Mouse (Mus musculus) brown adipose tissue, adult 24 weeks (tissue): Measurements from ENCODE around the gene Mis12. TPM values are rescaled to one million over a fixed set of nuclear protein-coding genes. Genes with fewer than 3 reads are reported as not detected.
A peak's percentile ranks its signal among the peaks of the same experiment; 100 is the strongest.

ENCODE experiments used
- H3K27ac ChIP-seq: fragments of 200-500 bp; replicated peaks from 2 replicates; pipeline ENCODE4 v1.5.1; 2012; ENCODE audit warnings: low read depth, mild to moderate bottlenecking, low read length
- H3K4me1 ChIP-seq: fragments of 200-500 bp; 2 replicates; pipeline ENCODE4 v1.6.1; 2012; ENCODE audit warnings: low read length, mixed read lengths; ENCODE audit not compliant: control insufficient read depth, insufficient read depth, insufficient read length
- H3K4me3 ChIP-seq: fragments of 200-500 bp; 2 replicates; pipeline ENCODE4 v1.5.1; 2012; ENCODE audit warnings: low read depth, mild to moderate bottlenecking, low read length, moderate library complexity; ENCODE audit not compliant: insufficient read depth
- polyA plus RNA-seq: library from polyadenylated mRNA; stranded (reverse); fragments of >200 nt; gene quantifications from 2 replicates; pipeline ENCODE4 v1.2.4, GENCODE M21; 2012; ENCODE audit not compliant: missing spikeins, insufficient read depth, insufficient read length

Mis12 gene
- polyA plus RNA-seq, 1 experiment: 6.8 TPM

DNA sequence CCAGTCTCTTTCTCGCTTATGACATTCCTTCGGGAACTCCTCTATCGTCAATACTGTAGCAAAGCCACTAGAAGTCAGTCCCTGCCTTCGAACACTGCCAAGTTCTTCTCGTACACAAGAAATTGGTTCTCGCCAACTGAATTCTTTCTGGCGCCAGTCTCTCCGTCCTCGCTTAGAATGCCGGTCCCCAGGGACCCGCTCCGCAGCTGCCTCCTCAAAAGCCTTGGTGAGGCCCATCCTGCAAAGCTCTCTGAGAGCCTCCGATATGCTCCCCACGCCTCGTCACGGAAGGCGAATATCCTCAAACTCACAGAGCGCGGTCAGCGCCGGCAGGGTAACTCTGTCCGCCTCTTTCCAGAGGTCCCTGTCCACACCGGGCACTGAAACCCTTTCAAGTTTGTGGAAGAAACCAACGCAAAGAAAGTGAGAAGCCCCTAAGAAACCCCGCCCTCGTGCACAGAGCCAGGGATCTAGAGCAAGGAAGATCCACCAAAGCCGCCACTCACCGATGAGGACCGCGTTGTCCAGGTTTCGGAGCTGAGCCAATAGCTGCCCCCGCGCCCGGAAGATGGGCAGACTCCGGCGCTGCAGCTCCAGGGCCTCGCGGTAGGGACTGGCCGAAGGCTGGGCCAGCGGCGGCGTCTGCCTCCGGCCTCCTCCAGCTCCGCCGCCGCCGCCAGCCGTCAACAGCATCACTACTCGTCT, 15.6 kb upstream of the Mis12 start:
- peaks cover 8% of the 10 kb centered on the region; the same call in 1 of the 2 replicates for H3K4me1 ChIP-seq
- H3K4me3 ChIP-seq: peak overlapping the region; percentile 79
- H3K27ac ChIP-seq: peak overlapping the region; percentile 38

DNA sequence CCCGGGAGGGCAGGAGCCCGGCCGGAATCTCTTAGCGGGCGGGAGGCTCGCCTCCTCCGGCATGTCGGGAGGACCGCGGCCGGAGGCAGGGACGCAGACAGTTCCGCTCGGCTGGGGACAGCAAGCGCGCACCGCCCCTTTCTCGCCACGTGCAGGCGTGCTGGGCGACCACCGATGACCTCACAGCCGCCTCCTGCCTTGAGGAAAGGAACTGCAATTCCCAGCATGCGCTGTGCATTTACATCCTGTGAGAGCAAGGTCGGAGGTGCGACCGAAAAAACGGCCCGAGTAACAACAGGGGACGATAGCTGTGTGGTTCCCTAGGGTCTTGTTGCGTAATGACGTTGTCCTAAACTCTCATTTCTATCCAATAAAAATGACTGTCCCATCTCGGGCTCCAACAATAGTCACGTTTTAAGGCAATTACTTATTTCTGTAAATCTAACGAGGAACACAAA, 15.1 kb upstream of the Mis12 start, which contains the start of gene Dhx33:
Gene Dhx33 (minus strand): TSS at position 122 of the 458 bp plus-strand sequence.
- Histone ChIP-seq H3K4me1 (peaks cover 8% of the 10 kb centered on the region; the same call in 1 of the 2 replicates), H3K27ac (peak within 1 kb of the TSS; percentile 38), H3K4me3 (peak within 1 kb of the TSS; percentile 79)

DNA sequence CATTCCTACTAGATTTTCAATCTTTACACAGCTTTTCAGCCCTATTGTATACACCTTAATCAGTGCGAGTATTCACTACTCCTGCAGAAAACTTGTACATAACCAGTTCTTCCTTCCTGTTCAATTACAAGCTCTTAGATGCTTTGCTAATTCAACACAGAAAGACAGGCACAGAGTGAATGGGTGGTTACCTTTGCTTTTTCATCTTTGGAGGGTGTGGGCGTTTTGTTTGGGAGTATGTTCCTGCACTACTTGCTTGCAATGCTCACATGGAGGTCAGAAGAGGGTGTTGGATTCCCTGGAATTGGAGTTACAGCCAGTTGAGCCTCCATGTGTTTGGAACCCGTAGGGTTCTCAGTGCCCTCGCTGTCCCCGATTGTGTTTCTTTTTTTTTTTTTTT, 14.4 kb upstream of the Mis12 start:
- Histone ChIP-seq H3K4me3 (no peak overlapping the region), H3K27ac (no peak overlapping the region), H3K4me1 (peaks cover 8% of the 10 kb centered on the region; the same call in 1 of the 2 replicates)

DNA sequence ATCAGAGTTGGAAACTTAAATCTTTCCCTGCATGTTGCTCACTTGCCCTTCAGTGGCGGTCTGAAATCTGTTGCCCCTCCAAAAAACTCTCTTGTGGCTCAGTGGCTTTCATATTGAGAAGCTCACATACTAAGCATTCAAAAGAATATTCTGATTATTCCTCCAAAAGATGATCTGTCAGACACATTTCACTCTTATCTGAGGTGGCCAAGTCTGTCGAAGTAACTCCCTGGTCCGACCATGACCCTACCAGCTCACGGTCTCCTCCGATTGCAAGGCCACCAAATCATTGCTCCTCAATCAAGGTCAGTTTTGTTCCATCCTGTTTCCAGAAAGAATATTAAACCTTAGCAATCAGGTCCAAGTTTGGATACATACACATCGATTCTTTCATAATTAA, 12.4 kb upstream of the Mis12 start:
- Histone ChIP-seq H3K27ac (no peak overlapping the region), H3K4me1 (peaks cover 8% of the 10 kb centered on the region; the same call in 1 of the 2 replicates), H3K4me3 (no peak overlapping the region)

DNA sequence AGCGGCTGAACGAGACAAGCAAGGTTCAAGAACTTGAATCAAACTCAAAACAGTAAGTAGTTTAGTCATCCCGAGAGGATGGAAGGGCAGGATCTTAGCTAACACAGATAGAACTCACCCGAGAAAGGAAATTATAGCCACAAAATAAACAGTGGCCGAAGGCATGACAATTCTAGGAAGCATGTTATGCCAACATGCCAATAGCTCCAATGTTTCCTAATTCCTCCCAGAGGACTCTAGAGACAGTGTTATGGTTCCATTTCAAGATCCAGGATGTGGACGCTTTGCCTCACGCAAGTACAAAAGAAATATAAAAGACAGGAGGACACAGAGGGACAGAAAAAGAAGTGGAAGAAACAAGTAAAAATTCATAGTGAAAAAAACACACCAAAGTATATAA, 11.6 kb upstream of the Mis12 start:
- peak overlapping the region; percentile 61 for H3K27ac ChIP-seq
- H3K4me1 ChIP-seq: peaks cover 8% of the 10 kb centered on the region; the same call in 1 of the 2 replicates
- H3K4me3 ChIP-seq: no peak overlapping the region

DNA sequence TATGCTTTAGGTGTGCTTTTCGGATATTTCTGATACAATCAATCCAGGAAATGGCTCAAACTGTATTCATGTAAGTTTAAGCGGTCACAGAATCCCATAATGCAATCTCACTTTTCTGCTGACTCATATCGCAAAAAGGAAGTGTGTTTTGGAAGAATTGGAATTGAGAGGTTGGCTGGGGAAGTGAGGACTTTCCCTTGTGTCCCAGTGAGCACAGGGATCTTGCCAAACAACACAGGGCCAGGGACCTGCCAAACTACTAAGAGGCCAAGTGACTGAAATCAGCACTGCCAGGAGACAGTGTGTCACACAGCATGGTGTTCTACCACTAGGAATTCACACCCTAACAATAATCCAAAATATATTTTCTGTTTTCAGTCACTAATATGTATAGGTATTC, 11.1 kb upstream of the Mis12 start:
- no peak overlapping the region for H3K4me3 ChIP-seq
- H3K4me1 ChIP-seq: 0 out of 2 replicates have a peak, but pooled peaks cover 4% of the 10 kb centered on the region
- no peak overlapping the region for H3K27ac ChIP-seq

DNA sequence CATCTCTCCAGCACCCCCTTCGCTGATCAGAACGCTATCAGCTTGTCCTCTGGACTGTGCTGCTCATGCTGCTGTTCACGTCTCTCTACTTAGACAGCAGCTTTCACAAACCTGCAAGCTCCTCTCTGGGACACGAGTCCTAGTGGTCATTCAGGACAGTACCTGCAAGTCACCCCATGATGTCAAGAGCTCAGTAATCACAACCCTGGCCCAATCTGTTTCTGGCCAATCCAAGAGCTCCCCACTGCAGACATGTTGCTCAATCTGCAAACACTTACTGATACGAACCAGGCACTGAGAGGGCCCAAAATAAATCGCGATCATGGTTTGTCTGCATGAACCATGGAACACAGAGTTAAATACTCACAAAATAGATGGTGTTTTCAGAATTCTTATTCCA, 6.7 kb upstream of the Mis12 start:
- H3K4me1 ChIP-seq: 0 out of 2 replicates have a peak, but pooled peaks cover 3% of the 10 kb centered on the region
- no peak overlapping the region for H3K4me3 ChIP-seq
- no peak overlapping the region for H3K27ac ChIP-seq

DNA sequence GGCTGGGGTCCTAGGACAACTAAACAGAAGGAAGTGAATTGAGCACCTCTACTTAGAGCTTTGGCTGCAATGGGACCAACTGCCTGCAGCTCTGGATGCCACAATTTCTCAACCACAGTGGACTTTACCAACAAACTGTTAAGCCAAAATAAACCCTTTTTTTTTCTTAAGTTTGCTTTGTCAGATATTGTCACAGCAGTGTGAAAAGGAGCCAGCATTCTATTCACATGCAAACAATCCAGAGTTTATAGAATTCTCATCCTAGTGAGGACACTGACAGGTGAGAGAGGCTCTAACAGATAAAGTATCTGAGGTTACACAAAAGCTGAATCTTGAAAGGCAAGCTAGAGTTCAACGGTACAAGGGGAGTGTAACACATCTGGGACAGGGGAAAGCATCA, 2.4 kb upstream of the Mis12 start:
- Histone ChIP-seq H3K4me3 (no peak overlapping the region), H3K4me1 (0 out of 2 replicates have a peak, but pooled peaks cover 3% of the 10 kb centered on the region), H3K27ac (no peak overlapping the region)

DNA sequence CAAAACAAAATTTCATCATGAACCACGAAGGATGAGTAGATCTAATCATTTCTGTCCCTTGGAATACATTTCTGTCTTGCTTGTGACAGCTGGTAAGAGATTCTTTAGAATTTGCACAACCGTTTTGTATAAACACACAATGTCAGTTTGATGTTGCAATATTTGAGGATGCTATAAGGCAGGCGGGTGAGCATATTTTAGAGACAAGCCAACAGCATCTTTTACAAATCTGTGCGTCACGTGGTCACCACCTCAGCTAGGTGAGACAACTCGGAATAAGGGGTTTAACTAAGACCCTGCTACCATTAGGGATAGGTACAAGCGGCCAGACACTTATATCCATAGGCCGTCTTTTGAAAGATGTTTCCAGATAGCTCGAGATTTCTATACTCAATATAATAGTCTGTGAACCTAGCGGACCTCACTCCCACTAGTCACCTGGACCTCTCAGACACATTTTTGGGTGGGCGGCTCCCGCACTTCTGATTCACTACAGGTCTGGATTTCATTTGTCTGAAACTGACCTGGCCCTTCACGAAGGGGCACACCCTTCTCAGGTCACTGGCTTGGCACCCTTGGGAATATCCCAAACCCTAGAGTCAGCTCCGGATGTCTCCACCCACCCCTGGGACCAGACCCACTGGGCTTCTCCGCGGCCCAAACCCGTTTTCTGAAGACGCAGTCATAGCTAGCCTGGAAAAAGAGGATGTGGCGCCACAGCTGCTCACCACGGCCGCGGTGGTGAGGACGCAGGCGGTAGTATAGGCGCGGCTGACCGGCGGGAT, 803 bp upstream of the Mis12 start:
- peak overlapping the region; percentile 77 for H3K4me3 ChIP-seq
- H3K27ac ChIP-seq: peak overlapping the region; percentile 81
- H3K4me1 ChIP-seq: 0 out of 2 replicates have a peak, but pooled peaks cover 3% of the 10 kb centered on the region

DNA sequence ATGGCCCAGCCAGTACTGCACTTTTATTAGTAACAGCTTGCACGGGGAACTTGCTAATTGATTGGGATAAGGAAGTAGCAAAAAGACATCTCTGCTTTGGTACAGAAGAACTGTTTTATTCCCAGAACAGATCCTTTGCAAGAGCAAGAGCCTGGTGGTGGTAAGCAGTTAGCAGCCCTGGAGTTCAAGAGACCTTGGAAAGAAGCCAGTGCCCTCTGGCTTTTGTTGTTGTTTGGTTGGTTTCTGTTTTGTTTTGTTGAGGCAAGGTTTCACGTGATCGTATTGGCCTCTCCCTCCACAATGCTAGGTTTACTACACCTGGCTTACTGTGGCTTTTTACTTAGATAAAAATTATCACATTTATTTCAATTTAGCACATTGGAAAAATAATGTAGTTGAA, 8.9 kb downstream of the Mis12 start:
- no peaks in the 10 kb centered on the region for H3K4me1 ChIP-seq
- no peak overlapping the region for H3K27ac ChIP-seq
- no peak overlapping the region for H3K4me3 ChIP-seq

DNA sequence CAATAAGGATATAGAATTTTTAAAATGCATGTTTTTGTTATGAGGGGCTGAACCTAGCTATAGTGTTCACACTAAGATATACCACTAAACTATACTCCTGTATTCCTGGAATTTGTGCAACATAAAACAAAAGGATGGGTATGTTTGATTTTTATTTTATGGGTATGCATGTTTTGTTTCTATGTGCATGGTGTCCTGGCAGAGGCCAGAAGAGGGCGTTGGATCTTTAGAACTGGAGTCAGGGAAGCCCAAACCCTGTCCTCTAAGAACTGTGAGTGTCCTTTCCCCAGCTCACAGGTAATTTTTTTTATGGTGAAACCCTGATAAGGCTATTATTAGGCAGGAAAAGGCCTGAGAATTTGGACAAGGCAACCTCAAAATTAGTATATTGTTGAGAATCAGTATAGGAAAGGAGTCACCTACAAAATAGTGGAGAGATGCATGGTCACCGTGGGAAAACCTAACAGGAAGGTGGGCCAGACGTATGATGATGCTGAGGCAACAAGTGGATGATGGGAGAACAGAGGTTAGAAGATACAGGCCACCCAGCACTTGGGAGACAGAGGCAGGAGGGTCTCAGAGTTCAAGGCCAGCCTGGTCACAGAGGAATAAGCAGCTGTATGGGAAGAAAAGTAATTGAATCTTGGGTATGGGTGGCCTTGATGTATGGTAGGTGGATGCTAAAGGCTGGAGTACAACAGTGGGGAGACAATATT, 10.2 kb downstream of the Mis12 start:
- H3K27ac ChIP-seq: no peak overlapping the region

DNA sequence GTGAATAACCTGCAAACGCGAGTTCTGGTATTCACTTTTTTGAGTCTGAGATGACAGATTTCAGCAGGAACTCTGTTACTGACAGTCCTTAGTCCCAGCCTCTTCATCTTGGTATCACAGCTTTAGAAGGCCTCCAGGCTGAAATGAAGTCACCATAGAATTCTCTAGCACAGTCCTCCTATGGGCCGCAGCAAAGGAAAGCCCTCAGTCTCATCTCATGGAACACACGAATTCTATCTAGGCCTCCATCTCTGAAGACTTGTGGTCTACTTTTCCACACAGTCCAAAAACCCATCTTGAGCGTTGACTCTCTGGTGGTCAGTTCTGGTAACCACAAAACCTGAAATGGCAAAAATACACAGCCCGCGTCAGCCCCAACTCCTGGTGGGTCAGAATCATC, 12.7 kb downstream of the Mis12 start:
- Histone ChIP-seq H3K4me1 (no peaks in the 10 kb centered on the region), H3K27ac (no peak overlapping the region), H3K4me3 (no peak overlapping the region)

More for the DNA sequence above, 10.2 kb downstream of the Mis12 start:
- Histone ChIP-seq H3K4me3 (no peak overlapping the region), H3K4me1 (no peaks in the 10 kb centered on the region)

DNA sequence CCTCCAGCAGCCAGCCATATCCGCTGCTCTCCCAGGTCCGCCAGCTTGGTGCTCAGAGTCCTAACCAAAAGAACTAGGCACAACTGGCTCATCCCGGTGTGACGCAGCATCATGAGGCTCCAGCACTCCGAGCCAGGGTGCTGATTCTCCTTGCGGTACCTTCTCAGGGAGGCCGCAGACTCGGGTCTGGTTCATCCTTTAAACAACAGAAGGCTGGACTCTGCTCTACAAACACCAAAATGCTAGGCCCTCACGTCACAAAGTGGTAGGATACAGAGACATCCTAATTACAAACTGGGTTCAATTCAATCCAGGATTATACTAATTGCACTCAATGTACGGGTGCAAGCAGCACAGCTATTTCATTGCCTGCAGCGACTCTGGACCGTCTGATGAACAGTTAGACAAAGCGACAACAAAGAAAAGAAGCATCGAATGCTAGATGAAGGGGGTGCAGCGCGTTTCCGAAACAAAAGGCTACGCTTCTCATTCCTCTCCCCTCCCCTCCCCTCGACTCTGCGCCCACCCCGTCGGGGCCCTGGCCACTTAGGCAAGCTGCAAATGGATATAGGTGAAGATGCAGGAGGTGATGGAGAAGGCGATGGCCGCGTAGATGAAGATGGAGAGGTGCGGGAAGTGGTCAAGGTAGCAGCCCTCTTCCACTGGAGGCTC, 13.2 kb downstream of the Mis12 start:
- Histone ChIP-seq H3K27ac (no peak overlapping the region), H3K4me3 (no peak overlapping the region), H3K4me1 (no peaks in the 10 kb centered on the region)

DNA sequence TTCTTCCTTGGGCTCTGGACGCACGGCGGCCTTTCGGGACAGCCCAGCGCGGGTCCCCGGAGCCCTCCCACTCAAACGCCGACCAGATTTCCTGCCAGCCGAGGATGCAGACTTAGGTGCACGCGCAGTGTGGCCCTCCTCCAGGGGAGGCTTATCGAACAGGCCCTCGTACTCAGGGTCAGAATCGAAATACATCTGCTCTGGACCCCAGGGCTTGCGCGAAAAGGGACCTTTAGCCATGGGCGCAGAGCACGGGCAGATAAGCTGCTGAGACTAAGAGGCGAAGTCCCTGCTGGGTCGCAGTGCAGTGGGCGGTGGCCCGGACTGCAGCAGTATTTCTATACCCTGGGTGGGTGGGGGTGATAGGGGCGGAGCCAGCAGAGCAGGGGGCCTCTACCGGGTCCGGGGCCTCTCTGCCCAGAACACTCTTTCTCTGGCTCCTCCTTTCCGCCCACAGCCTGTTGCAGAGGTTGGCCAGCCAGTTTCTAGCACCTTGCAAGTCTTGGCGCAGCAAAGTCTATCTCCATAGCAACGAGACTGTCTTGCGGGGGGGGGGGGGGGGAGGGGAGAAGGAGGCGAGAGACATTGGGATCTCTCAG, 13.9 kb downstream of the Mis12 start, which contains the start of gene 6330403K07Rik:
Gene 6330403K07Rik (minus strand): TSS at position 351 of the 599 bp plus-strand sequence.
- Histone ChIP-seq H3K4me3 (no peak within 1 kb of the TSS), H3K27ac (no peak within 1 kb of the TSS), H3K4me1 (no peaks in the 10 kb centered on the region)
